Mouse (Mus musculus) retina, postnatal 1 day (tissue): Measurements from ENCODE around the gene Safb2.

ENCODE experiments used
- DNase-seq: peaks from one replicate; pipeline ENCODE4 v3.0.0-alpha.2; 2012

Safb2 gene

DNA sequence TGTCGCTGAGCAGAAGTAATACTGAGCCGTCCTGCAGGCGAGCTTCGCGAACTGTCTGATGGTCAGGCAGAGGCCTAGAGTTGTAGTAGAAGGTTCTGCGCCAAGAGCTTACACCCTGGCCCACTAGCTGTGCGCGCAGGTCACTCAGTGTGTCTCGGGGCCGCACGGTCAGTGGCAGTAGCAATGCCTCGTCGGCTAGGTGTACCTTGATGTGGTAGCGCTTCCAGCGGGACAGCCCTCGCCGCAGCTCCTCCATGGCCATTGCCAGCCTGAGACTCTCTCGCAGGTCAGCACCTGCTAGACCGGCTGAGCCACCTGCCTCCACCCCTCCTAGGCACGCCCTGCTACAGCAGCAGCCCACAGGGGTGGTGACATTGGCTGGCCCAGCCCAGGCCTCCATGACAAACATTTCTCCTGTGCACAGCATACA, 30.2 kb downstream of the Safb2 start, which contains the start of gene Gm20219:
Gene Gm20219, minus strand, starts transcription at position 266 of the 430 bp plus-strand sequence.
- no peak for DNase-seq

DNA sequence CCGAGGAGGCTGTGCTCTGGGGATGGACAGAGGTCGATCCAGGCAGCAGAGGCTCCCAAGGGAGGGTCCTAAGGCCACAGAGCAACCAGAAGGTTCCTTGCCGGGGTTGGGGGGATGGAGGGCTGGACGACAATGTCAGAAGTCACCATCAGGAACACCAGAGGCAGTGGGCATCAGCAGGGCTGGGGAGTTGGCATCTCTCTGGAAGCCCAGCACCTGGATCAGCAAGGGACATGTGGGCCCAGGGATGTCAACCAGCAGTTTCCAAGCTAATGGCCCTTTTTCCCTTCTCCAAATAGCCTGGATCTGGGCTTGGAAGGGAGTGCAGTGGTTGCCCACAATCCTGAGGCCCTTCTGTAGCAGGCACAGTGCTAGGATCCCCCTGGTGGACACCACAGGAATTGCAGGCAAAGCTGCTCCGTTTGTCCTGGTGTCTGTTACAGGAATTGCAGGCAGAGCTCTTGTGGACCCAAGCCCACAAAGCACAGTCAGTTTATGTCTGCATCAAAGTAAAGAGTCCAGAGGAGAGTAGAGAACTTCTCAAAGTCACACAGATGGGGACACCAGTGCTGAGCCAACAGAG, 31.5 kb downstream of the Safb2 start:
- peak; percentile 72 for DNase-seq

GRCm38 (mm10) chr17:56551841-56552581, 32.4 kb downstream of the Safb2 start:
- no peak for DNase-seq

DNA sequence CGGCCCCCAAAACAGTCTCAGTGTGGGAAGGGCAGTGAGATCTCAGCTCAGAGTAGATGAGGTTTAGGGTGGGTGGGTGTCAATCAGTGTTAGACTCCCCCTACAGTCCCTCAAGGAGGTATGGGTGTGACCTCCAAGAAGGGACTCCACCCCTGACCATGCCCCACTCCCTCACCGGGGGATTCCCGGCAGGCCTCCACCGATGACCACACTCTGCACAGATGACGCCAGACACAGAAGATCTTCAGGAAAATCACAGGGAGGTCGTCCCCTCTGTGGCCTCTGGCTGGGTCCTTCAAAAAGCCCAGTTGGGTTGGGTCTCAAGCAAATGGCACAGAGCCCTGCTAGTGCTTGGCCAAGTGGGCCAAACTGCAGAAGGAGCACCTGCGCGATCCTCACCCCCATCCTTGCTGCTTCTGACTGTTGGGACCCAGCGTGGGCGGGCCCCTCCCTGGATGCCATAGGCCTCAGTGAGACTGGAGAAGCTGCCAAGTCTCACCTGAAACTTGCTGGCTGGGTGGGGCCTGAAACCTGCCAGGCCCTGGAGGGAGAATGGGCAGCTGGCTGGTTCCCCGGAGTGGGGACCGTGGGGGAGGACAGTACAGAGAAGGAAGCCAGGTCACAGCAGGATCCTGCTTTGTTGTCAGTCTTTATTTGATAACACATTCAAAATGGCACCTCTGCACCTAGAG, 33.5 kb downstream of the Safb2 start:
- DNase-seq: no peak

- DNase-seq: no peak
These were observed 35.7 kb downstream of the Safb2 start for GRCm38 (mm10) chr17:56548605-56549105.

- DNase-seq: no peak
These were observed 36.4 kb downstream of the Safb2 start for GRCm38 (mm10) chr17:56547846-56548604.

GRCm38 (mm10) chr17:56547116-56547845, 37.1 kb downstream of the Safb2 start:
- DNase-seq: peak; percentile 69

DNA sequence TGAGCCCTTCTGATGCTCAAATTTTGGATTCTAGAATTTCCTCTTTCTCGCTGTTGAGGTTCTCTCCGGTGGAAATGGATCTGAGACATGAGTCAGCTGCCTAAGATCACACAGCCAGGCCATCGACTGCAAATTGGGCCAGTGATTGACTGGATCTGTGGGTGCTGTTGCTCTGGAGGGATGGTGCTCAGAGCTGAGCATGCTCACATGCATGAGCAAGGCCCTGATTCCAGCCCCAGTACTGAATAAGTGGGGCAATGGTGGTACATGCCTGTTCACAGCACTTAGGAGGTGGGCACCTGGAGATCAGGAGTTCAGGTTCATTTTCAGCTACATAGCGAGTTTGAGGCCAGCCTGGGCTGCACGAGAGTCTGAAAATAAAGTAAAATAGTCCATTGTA, 37.8 kb downstream of the Safb2 start:
- DNase-seq: no peak

- DNase-seq: no peak
These were observed 38.4 kb downstream of the Safb2 start for GRCm38 (mm10) chr17:56545945-56546344.

DNA sequence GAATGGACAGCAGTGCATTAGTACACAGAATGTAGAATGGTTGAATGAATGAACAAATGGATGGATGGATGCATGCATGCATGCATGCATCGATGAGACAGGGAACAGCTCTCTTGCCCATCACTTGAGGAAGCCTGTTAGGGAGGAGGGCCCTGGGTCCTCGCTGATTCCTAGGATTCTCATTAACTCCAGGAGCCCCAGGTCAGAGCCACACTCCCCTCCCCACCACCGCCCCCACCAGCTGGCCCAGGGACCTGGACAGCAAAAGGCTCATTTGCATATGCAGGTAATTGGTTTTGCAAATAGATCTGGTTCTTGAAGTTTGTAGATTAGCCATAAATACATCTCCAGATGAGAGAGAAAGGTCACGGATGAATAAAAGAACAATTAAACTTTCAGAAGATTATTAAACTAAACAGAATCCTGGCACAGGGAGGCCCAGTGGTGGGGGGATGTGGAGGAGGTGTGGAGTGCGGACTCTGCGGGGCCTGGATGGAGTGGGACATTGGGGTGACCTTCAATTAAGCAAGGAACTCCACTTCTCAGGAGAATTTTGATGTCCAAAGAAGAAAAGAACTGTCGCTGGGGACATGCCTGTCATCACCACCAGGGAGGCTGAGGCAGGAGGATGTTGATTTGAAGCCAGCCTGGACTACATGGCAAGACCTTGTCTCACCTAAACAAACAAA, 39.5 kb downstream of the Safb2 start:
- no peak for DNase-seq

DNA sequence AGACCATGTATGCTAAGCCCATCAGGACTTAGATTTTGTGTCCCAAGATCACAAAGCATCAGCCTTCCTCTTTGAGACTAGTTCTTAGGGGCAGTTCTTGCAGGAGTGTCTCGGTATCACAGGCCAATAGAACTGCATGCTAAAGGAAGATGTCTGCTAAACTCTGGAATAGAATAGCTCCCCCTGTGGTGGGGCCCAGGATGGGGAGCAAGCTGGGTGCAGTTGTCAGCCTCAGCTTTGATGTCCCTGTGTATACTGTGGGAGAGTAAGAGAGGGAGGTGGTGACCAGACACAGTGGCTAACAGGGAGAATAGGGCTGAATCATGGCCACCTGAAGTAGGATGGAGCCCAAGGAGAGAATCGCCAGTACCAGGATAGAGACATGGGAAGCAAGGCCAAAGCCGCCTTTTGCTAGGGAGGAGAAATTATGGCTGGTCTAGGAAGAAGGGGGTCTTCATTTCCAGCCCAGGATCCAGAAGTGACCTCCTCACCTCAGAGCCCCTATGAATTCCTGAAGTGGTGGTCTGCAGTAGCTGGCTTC, 40.6 kb downstream of the Safb2 start:
- DNase-seq: no peak

- no peak for DNase-seq
These were observed 41.6 kb downstream of the Safb2 start for GRCm38 (mm10) chr17:56542736-56543135.

GRCm38 (mm10) chr17:56540562-56540975, 43.8 kb downstream of the Safb2 start:
- peak; percentile 50 for DNase-seq

GRCm38 (mm10) chr17:56537912-56538311, 46.5 kb downstream of the Safb2 start:
- DNase-seq: peak; percentile 84

- no peak for DNase-seq
These were observed 47.5 kb downstream of the Safb2 start for GRCm38 (mm10) chr17:56536874-56537273.

DNA sequence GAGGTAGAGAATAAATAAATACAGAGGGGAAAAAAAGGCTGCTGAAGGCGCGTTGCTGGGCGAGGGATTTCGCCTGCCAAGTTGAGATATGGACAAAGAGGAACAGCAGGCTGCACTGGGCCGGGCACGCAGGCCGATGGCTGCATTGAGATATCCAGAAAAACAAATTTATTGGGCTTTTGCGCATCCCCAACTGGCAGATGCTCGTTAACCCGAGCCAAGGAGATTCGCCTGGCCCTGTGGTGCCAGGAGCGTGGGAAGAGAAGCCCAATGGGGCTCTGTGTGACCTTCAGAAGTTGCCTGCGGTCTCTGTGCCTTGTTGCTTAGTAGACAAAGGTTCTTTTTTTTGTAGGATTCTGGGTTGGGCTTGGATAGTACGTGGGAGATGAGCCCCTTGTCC, 48.2 kb downstream of the Safb2 start:
- no peak for DNase-seq

- DNase-seq: no peak
These were observed 59.4 kb downstream of the Safb2 start for GRCm38 (mm10) chr17:56524943-56525342.

GRCm38 (mm10) chr17:56522744-56523143, 61.6 kb downstream of the Safb2 start:
- peak; percentile 59 for DNase-seq

DNA sequence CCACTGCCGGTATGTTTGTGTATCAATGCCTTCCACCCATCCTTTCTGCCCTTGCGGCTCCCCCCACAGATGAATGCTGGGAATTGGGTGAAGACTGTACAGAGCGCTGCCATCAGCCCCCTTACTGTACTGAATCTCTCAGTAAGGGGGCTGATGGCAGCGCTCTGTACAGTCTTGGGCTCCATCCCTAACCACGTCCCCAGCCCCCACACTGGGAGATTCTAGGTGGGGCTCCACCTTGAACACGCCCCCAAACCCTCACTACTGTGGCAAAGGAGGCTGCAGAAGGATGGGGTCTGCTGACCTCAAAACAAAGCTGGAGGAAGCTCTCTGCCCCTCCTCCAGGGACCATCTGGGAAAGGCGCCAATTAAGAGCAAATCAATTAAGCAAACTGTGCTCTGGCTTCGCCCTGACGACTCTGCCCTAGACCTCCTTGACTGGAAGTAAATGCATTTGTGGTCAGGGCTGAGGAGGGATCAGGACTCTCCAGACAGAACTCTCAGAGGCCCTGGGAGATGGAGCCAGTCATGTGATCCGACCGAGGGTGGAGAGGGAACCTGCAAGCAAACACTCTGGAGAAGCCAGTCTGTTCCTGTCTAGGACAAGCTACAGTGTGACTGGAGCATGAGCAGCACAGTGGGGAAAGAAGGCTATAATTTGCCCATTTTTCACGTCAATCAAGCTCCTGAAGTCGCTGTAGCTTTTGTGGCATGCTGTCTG, 68.5 kb downstream of the Safb2 start:
- DNase-seq: peak; percentile 96

DNA sequence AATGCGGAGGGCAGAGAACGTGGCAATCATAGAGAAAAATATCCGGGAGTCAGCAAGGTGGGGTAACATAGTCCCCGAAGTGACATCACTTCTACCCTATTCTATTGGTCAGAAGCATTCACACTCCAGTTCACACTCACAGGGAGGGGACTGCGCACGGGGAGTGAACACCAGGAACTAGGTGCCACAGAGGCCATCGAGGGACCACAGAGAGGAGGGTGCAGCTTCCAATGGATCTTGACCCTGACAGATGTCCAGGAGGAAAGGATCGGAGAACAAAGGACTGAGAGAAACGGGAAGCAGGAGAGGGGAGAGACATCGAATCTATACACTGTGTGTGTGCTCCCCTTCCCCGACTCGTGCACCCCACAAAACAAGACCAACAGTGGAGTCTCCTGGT, 69.5 kb downstream of the Safb2 start:
- DNase-seq: peak; percentile 71

GRCm38 (mm10) chr17:56514330-56514729, 70.1 kb downstream of the Safb2 start:
- no peak for DNase-seq
